Mouse (Mus musculus): ENCODE measurements around the gene Cpox. TPM values are rescaled to one million over a fixed set of nuclear protein-coding genes. Genes with fewer than 3 reads are reported as not detected.

Cpox gene
- total RNA-seq, 4 experiments from 2014 or later: 41.4 to 46.8 (median 43.7) TPM

DNA sequence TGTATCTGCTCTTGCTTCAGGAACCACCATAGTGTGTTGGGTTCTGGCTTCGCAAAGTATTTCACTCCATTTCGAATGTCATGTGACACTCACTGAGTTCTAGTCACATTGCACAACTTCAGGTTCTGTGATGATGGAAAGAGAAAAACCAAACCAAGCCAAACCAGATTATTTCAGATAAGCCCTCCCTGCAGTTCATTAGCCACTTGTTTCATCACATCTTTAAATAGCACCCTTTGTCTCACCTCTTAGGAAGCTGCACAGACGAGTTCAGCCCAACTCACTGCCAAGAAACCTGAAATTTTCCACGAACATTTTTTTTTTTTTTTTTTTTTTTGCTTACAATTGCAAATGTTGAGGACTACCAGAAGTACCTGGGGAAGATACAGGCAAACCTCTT lies 76.6 kb downstream of the Cpox start:
- no peak for DNase-seq (ENCODE audit: low spot score in 2 of 2)

DNA sequence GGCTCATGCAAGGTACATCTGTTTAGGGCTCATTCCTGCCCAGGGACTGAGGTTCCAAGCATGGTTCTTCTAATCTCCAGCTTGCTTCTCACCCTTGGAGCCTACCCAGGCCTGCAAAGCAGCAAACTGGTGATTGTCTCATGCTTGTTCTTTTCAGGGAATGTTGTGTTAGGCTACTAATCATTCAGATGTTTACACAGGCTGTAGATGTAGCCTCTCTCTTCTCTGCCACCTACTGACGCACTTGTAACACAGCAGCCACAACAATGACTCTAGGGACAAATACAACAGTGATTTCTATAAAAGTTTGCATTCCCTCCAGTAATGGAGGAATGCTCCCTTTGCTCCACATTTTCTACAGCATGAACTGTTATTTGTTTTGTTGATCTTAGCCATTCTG lies 81.2 kb downstream of the Cpox start:
- no peak for DNase-seq (ENCODE audit: low spot score in 2 of 2)

DNA sequence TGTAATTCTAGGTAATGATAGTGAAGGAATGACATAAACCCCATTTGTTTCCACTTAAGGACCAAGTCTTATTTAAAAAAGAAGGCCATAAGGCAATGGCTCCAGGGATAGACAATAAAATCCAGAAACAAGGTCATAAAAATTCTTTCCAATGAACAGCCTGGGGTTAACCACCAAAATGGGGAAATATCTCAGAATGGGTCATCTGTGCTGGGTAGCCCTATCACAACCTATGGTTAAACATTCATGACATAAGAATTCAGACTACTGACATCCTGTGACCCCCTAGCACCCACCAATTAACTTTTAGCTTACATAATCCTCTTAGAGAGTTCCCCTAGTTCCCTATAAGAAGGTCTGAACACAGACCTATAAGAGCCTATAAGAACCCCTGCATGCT lies 86.1 kb downstream of the Cpox start:
- no peak for DNase-seq (ENCODE audit: low spot score in 2 of 2)

DNA sequence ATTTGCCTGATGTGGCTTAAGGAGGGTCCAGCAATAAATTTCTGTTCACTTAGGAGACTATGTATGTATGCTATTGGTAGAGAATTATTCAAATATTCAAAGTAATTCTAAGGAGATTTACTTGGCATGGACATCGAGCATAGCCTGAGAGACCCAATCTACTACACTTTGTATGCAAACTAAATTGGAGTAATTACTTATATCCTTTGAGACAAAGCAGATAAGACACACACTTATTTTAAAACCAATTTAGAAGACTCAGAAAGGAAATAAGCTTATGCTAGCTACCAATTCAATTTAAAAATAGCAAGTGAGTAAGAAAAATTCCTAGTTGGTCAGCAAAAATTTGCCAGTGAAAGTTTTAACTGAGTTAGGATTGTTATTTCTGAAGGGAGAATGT lies 93.0 kb downstream of the Cpox start, which contains the start of gene Olfr172:
TSS of gene Olfr172 (minus strand) at position 101 of the 400 bp plus-strand sequence.
- DNase-seq (ENCODE audit: low spot score in 2 of 2): no peak

Small RNA genes within 50 kb of the gene (microRNA-seq; reads per million reads assigned to microRNA genes)
- 0 reads per million in 2 experiments for gene Gm27564

Other genes starting within 250 kb of the Cpox start
- 10 to 100 TPM; 20.8 to 26.6 (median 23.1) TPM for gene St3gal6, start 146.0 kb upstream of the Cpox start, total RNA-seq (2022)
- not detected for gene Gm813, start 53.3 kb upstream of the Cpox start, total RNA-seq (2022)
- not detected for gene E330017A01Rik, start 31.6 kb upstream of the Cpox start, total RNA-seq (2022)
- not detected for gene Gpr15, start 48.8 kb downstream of the Cpox start, total RNA-seq (2022)
- gene Cldnd1, start 57.6 kb downstream of the Cpox start, total RNA-seq (2022): 100 to 1,000 TPM in 3 of 4 experiments, 10 to 100 TPM in 1; 98.1 to 116 (median 114) TPM
- gene Olfr172, start 92.9 kb downstream of the Cpox start, total RNA-seq (2022): not detected
- not detected for gene Olfr173, start 130.0 kb downstream of the Cpox start, total RNA-seq (2022)
- not detected for gene Olfr175-ps1, start 156.5 kb downstream of the Cpox start, total RNA-seq (2022)
- gene Olfr177, start 204.5 kb downstream of the Cpox start, total RNA-seq (2022): not detected
- not detected for gene Olfr178, start 221.8 kb downstream of the Cpox start, total RNA-seq (2022)

All from left cerebral cortex, adult 8-10 months (tissue).